Mouse (Mus musculus) hindbrain, postnatal 0 days (tissue): ENCODE measurements at regions not wholly inside any gene's neighbourhood (a gene's known extent, or its start where the extent isn't known, plus 50 kb on each side); places are given as distances from the start of the nearest gene placed in this dataset.

Experiments used
- ATAC-seq: fragments of 200-750 bp; cut with Nextera tagmentation; 2 replicates; pipeline ENCODE4 v1.8.0; 2017; ENCODE audit warnings: mild to moderate bottlenecking, moderate TSS enrichment, moderate library complexity
- DNase-seq: peaks from one replicate; pipeline ENCODE4 v3.0.0-alpha.2; 2015; ENCODE audit warnings: low spot score
- H3K27ac ChIP-seq: fragments of 300-500 bp; sonication (generic); 2 replicates; pipeline ENCODE4 v1.5.1; 2014; ENCODE audit warnings: mild to moderate bottlenecking
- H3K27me3 ChIP-seq: fragments of 300-500 bp; sonication (generic); 2 replicates; pipeline ENCODE4 v1.6.1; 2014; ENCODE audit warnings: low read length, mixed read lengths; ENCODE audit not compliant: insufficient read depth
- H3K36me3 ChIP-seq: fragments of 300-500 bp; sonication (generic); 2 replicates; pipeline ENCODE4 v1.6.1; 2014; ENCODE audit warnings: low read length, mixed read lengths; ENCODE audit not compliant: insufficient read depth
- H3K4me1 ChIP-seq: fragments of 300-500 bp; sonication (generic); 2 replicates; pipeline ENCODE4 v1.6.1; 2014; ENCODE audit warnings: antibody characterized with exemption, low read length, mixed read lengths; ENCODE audit not compliant: insufficient read depth
- H3K4me2 ChIP-seq: fragments of 300-500 bp; sonication (generic); 2 replicates; pipeline ENCODE4 v1.6.1; 2014; ENCODE audit warnings: low read depth, mild to moderate bottlenecking, low read length, moderate library complexity, mixed read lengths
- H3K4me3 ChIP-seq: fragments of 300-500 bp; sonication (generic); 2 replicates; pipeline ENCODE4 v1.5.1; 2014; ENCODE audit warnings: low read length
- H3K9ac ChIP-seq: fragments of 300-500 bp; sonication (generic); replicated peaks from 2 replicates; pipeline ENCODE4 v1.6.1; 2014; ENCODE audit warnings: mild to moderate bottlenecking, low read length, moderate library complexity, mixed read lengths
- H3K9me3 ChIP-seq: fragments of 300-500 bp; sonication (generic); 2 replicates; pipeline ENCODE4 v1.6.1; 2016; ENCODE audit warnings: low read length, mixed read lengths
- CTCF ChIP-seq: IDR thresholded peaks from 2 replicates; pipeline ENCODE4 v1.5.1; 2016; ENCODE audit warnings: antibody characterized with exemption, control low read depth, low read depth
- WGBS: fragments of 180-500 bp; shearing (Covaris S2); extraction: QIAGEN DNeasy Blood & Tissue Kit; methylation state at CpG from one replicate; pipeline ENCODE4 v1.1.7; 2014; 5-methylcytosine and 5-hydroxymethylcytosine counted together

GRCm38 (mm10) chr12:7450506-7450905 lies 526.9 kb upstream of the Apob start:
- 30% methylated on average over 2 of the region's 2 CpGs for WGBS
- Histone ChIP-seq H3K9ac (no peak overlapping the region), H3K4me3 (no peak overlapping the region), H3K4me2 (no peak overlapping the region), H3K27ac (no peak overlapping the region), H3K4me1 (no peaks in the 10 kb centered on the region), H3K9me3 (no peaks in the 10 kb centered on the region), H3K27me3 (no peaks in the 10 kb centered on the region), H3K36me3 (no peaks in the 10 kb centered on the region)
- no peak for TF ChIP-seq CTCF
- DNase-seq (peak; percentile 22), ATAC-seq (no peak)

- no peak overlapping the region for H3K27ac ChIP-seq
- WGBS = 64% methylated on average over 5 of the region's 5 CpGs
- H3K36me3 ChIP-seq = no peaks in the 10 kb centered on the region
- no peaks in the 10 kb centered on the region; the same call in 1 of the 2 replicates for H3K4me1 ChIP-seq
- TF ChIP-seq CTCF = no peak
- H3K4me3 ChIP-seq = no peak overlapping the region
- H3K4me2 ChIP-seq = no peak overlapping the region
- DNase-seq (peak; percentile 22), ATAC-seq (no peak)
- no peak overlapping the region for H3K9ac ChIP-seq
- H3K9me3 ChIP-seq = no peaks in the 10 kb centered on the region
- H3K27me3 ChIP-seq = no peaks in the 10 kb centered on the region
Measured at GRCm38 (mm10) chr12:7457036-7457435, 520.4 kb upstream of the Apob start.

GRCm38 (mm10) chr12:7457544-7457943 lies 519.9 kb upstream of the Apob start:
- no peaks in the 10 kb centered on the region for H3K36me3 ChIP-seq
- H3K27ac ChIP-seq = no peak overlapping the region
- H3K4me1 ChIP-seq = no peaks in the 10 kb centered on the region; the same call in 1 of the 2 replicates
- no peak for TF ChIP-seq CTCF
- no peaks in the 10 kb centered on the region for H3K9me3 ChIP-seq
- H3K4me3 ChIP-seq = no peak overlapping the region
- no peak overlapping the region for H3K4me2 ChIP-seq
- ATAC-seq (no peak), DNase-seq (no peak)
- H3K27me3 ChIP-seq = no peaks in the 10 kb centered on the region
- 68% methylated on average over 4 of the region's 4 CpGs for WGBS
- H3K9ac ChIP-seq = no peak overlapping the region

GRCm38 (mm10) chr12:7464947-7465346 lies 512.5 kb upstream of the Apob start:
- Histone ChIP-seq H3K36me3 (no peaks in the 10 kb centered on the region), H3K27ac (no peak overlapping the region), H3K9me3 (no peaks in the 10 kb centered on the region), H3K4me2 (no peak overlapping the region), H3K4me3 (no peak overlapping the region), H3K4me1 (no peaks in the 10 kb centered on the region), H3K9ac (no peak overlapping the region), H3K27me3 (no peaks in the 10 kb centered on the region)
- DNase-seq (no peak), ATAC-seq (no peak)
- WGBS = 10% methylated on average over 1 of the region's 1 CpGs
- TF ChIP-seq CTCF = no peak

- no peaks in the 10 kb centered on the region for H3K27me3 ChIP-seq
- no peaks in the 10 kb centered on the region for H3K9me3 ChIP-seq
- ATAC-seq = no peak
- no peaks in the 10 kb centered on the region for H3K36me3 ChIP-seq
- H3K4me1 ChIP-seq = no peaks in the 10 kb centered on the region
- no peak for DNase-seq
- WGBS = 78% methylated on average over 12 of the region's 12 CpGs
- no peak overlapping the region for H3K4me3 ChIP-seq
- no peak overlapping the region for H3K27ac ChIP-seq
- TF ChIP-seq CTCF = no peak
- no peak overlapping the region for H3K9ac ChIP-seq
- no peak overlapping the region for H3K4me2 ChIP-seq
Measured at GRCm38 (mm10) chr12:7512579-7513248, 464.7 kb upstream of the Apob start.

- H3K4me1 ChIP-seq = no peaks in the 10 kb centered on the region
- H3K36me3 ChIP-seq = no peaks in the 10 kb centered on the region
- ATAC-seq (no peak), DNase-seq (no peak)
- no peak overlapping the region for H3K27ac ChIP-seq
- H3K27me3 ChIP-seq = no peaks in the 10 kb centered on the region
- H3K9me3 ChIP-seq = no peaks in the 10 kb centered on the region
- H3K4me2 ChIP-seq = no peak overlapping the region
- H3K9ac ChIP-seq = no peak overlapping the region
- TF ChIP-seq CTCF = no peak
- no peak overlapping the region for H3K4me3 ChIP-seq
Measured at GRCm38 (mm10) chr12:7537389-7537788, 440.1 kb upstream of the Apob start.

GRCm38 (mm10) chr12:7543281-7543981 lies 434.0 kb upstream of the Apob start:
- no peak overlapping the region for H3K27ac ChIP-seq
- TF ChIP-seq CTCF = peak; percentile 75
- ATAC-seq (no peak), DNase-seq (peak; percentile 83)
- WGBS = 56% methylated on average over 8 of the region's 8 CpGs
- no peaks in the 10 kb centered on the region for H3K27me3 ChIP-seq
- no peak overlapping the region for H3K4me3 ChIP-seq
- no peak overlapping the region for H3K9ac ChIP-seq
- H3K4me1 ChIP-seq = no peaks in the 10 kb centered on the region
- no peaks in the 10 kb centered on the region for H3K9me3 ChIP-seq
- H3K36me3 ChIP-seq = no peaks in the 10 kb centered on the region
- H3K4me2 ChIP-seq = no peak overlapping the region
